Mouse (Mus musculus) liver, embryonic 14.5 days (tissue): ENCODE measurements at regions not wholly inside any gene's neighbourhood (a gene's known extent, or its start where the extent isn't known, plus 50 kb on each side); places are given as distances from the start of the nearest gene placed in this dataset.

Experiments
- ATAC-seq: fragments of 200-750 bp; cut with Nextera tagmentation; 2 replicates; pipeline ENCODE4 v1.8.0; 2017; ENCODE audit warnings: moderate number of reproducible peaks, mild to moderate bottlenecking, moderate library complexity; ENCODE audit not compliant: insufficient read depth
- DNase-seq, 3 experiments: peaks; one replicate each; pipeline ENCODE4 v3.0.0-alpha.2; 2012 to 2013; ENCODE audit warnings: low read depth in 3 of 3, low spot score in 3 of 3
- H3K27ac ChIP-seq: fragments of 300-500 bp; sonication (generic); 2 replicates; pipeline ENCODE4 v1.5.1; 2014; ENCODE audit warnings: moderate library complexity, mild to moderate bottlenecking, control low read depth, inconsistent platforms
- H3K27me3 ChIP-seq: fragments of 300-500 bp; sonication (generic); 2 replicates; pipeline ENCODE4 v1.6.1; 2014; ENCODE audit warnings: mild to moderate bottlenecking, low read length, moderate library complexity; ENCODE audit not compliant: control insufficient read depth, insufficient read depth
- H3K36me3 ChIP-seq: fragments of 300-500 bp; sonication (generic); replicated peaks from 2 replicates; pipeline ENCODE4 v1.6.1; 2014; ENCODE audit warnings: low read depth; ENCODE audit not compliant: control insufficient read depth, insufficient read depth
- H3K4me1 ChIP-seq, 2 experiments: fragments of 200-500 bp in 1 of 2; fragments of 300-500 bp in 1 of 2; sonication (generic) in 1 of 2; replicated peaks; 2 replicates each; pipeline ENCODE4 v1.6.1; 2012 to 2014; ENCODE audit warnings: antibody characterized with exemption in 1 of 2, inconsistent platforms in 1 of 2, low read length in 1 of 2; ENCODE audit not compliant: control insufficient read depth in 2 of 2, insufficient read depth in 2 of 2
- H3K4me2 ChIP-seq: fragments of 300-500 bp; sonication (generic); 2 replicates; pipeline ENCODE4 v1.6.1; 2014; ENCODE audit warnings: low read depth, mild to moderate bottlenecking, control low read depth, moderate library complexity
- H3K4me3 ChIP-seq, 2 experiments: fragments of 200-500 bp in 1 of 2; fragments of 300-500 bp in 1 of 2; sonication (generic) in 1 of 2; 2 replicates each; pipeline ENCODE4 v1.5.1; 2012 to 2014; ENCODE audit warnings: low read depth in 2 of 2, low read length in 2 of 2, mild to moderate bottlenecking in 2 of 2, control low read depth in 1 of 2, inconsistent platforms in 1 of 2, moderate library complexity in 1 of 2; ENCODE audit not compliant: insufficient read depth in 1 of 2
- H3K9ac ChIP-seq: fragments of 300-500 bp; sonication (generic); replicated peaks from 2 replicates; pipeline ENCODE4 v1.6.1; 2014; ENCODE audit warnings: mild to moderate bottlenecking, control low read depth, moderate library complexity
- H3K9me3 ChIP-seq: fragments of 300-500 bp; sonication (generic); 2 replicates; pipeline ENCODE4 v1.6.1; 2016; ENCODE audit warnings: low read length, mixed read lengths; ENCODE audit not compliant: control insufficient read depth
- CTCF ChIP-seq: IDR thresholded peaks from 2 replicates; pipeline ENCODE4 v1.5.1; 2016; ENCODE audit warnings: antibody characterized with exemption, low read depth, control low read depth
- EP300 ChIP-seq: IDR thresholded peaks from 2 replicates; pipeline ENCODE4 v1.6.1; 2016; ENCODE audit warnings: antibody characterized with exemption, low read depth
- WGBS: fragments of 180-500 bp; shearing (Covaris S2); extraction: QIAGEN DNeasy Blood & Tissue Kit; methylation state at CpG from one replicate; pipeline ENCODE4 v1.1.7; 2014; ENCODE audit not compliant: insufficient replicate concordance; 5-methylcytosine and 5-hydroxymethylcytosine counted together

DNA sequence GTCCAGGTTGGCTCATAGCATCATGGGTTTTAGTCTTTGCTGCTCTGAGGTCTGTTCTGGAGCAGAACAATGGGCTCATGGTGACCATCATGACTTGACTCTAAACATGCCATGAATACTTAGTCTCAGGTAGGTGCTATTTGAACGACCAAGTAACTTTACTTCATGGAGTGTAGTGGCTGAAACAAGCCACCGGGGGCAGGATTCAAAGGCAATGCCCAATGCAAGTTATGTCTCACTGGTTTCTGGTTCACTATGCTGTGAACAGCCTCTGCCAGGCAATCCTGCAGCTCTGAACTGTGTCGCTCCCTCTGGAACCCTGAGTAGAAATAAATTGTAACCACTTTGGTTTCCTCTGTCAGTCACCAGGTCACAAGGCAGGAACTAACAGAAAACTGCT is 65.8 kb upstream of the Gm26897 start:
- H3K9ac ChIP-seq = no peak overlapping the region
- no peak for DNase-seq
- no peak overlapping the region for H3K27ac ChIP-seq
- no peak overlapping the region for H3K4me2 ChIP-seq
- no peaks in the 10 kb centered on the region for H3K4me1 ChIP-seq
- ATAC-seq = no peak
- H3K36me3 ChIP-seq = no peaks in the 10 kb centered on the region
- H3K27me3 ChIP-seq = no peaks in the 10 kb centered on the region
- no peak for TF ChIP-seq EP300
- peak; percentile 54 for TF ChIP-seq CTCF
- H3K4me3 ChIP-seq = no peak overlapping the region
- no peaks in the 10 kb centered on the region for H3K9me3 ChIP-seq
- WGBS = 48% methylated on average over 3 of the region's 3 CpGs

DNA sequence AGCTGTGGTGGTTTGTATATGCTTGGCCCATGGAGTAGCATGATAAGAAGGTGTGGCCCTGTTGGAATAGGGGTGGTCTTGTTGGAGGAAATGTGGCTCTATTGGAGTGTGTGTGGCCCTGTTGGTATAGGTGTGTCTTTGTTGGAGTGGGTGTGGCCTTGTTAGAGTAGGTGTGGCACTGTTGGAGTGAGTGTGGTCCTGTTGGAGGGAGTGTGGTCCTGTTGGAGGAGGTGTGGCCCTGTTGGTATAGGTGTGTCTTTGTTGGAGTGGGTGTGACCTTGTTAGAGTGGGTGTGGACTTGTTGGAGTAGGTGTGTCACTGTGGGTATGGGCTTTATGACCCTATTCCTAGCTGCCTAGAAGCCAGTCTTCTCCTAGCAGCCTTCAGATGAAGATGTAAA is 64.6 kb upstream of the Gm26897 start:
- DNase-seq = no peak
- no peaks in the 10 kb centered on the region for H3K4me1 ChIP-seq
- TF ChIP-seq EP300 (no peak), CTCF (no peak)
- no peak overlapping the region for H3K4me2 ChIP-seq
- H3K4me3 ChIP-seq = no peak overlapping the region
- no peaks in the 10 kb centered on the region for H3K36me3 ChIP-seq
- no peak overlapping the region for H3K9ac ChIP-seq
- H3K27me3 ChIP-seq = no peaks in the 10 kb centered on the region
- H3K27ac ChIP-seq = no peak overlapping the region
- H3K9me3 ChIP-seq = no peaks in the 10 kb centered on the region
- ATAC-seq = no peak

DNA sequence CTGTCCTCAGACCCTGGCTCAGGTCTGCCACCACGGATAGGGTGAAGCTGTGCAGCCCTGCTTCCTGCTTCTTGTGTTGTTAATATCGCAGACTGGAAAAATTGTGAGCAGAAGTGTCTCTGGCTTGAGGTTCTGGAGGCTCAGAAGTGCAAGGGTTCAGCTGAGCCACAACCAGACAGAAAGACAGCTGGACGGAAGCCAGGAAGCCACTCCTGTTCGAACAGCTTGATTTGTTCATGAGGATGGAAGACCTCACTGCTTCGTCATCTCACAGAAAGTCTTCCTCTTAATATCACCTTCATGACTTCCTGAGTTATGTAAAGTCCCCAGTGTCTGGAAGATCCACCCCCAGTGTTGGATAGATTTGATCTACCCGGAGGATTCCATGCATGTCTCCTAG is 62.0 kb upstream of the Gm26897 start:
- Histone ChIP-seq H3K36me3 (no peaks in the 10 kb centered on the region), H3K9me3 (no peaks in the 10 kb centered on the region), H3K4me3 (no peak overlapping the region), H3K4me2 (no peak overlapping the region), H3K9ac (no peak overlapping the region), H3K4me1 (no peaks in the 10 kb centered on the region), H3K27me3 (no peaks in the 10 kb centered on the region), H3K27ac (no peak overlapping the region)
- 40% methylated on average over 6 of the region's 6 CpGs for WGBS
- no peak for DNase-seq
- TF ChIP-seq EP300 = no peak
- no peak for TF ChIP-seq CTCF
- ATAC-seq = no peak

GRCm38 (mm10) chr5:111674976-111675672 is 58.6 kb upstream of the Gm26897 start:
- Histone ChIP-seq H3K4me2 (no peak overlapping the region), H3K4me3 (no peak overlapping the region), H3K36me3 (no peaks in the 10 kb centered on the region), H3K9ac (no peak overlapping the region), H3K9me3 (no peaks in the 10 kb centered on the region), H3K27ac (no peak overlapping the region), H3K4me1 (no peaks in the 10 kb centered on the region), H3K27me3 (no peaks in the 10 kb centered on the region)
- TF ChIP-seq CTCF (no peak), EP300 (no peak)
- ATAC-seq (no peak), DNase-seq (no peak)
- 42% methylated on average over 6 of the region's 6 CpGs for WGBS

GRCm38 (mm10) chr5:111675673-111676261 is 58.0 kb upstream of the Gm26897 start:
- TF ChIP-seq CTCF (peak; percentile 25; the same call in 1 of the 2 replicates), EP300 (no peak)
- DNase-seq = no peak
- no peaks in the 10 kb centered on the region for H3K36me3 ChIP-seq
- no peak for ATAC-seq
- H3K9ac ChIP-seq = no peak overlapping the region
- H3K27ac ChIP-seq = no peak overlapping the region
- no peaks in the 10 kb centered on the region for H3K9me3 ChIP-seq
- no peak overlapping the region for H3K4me2 ChIP-seq
- no peaks in the 10 kb centered on the region for H3K4me1 ChIP-seq
- WGBS = 25% methylated on average over 8 of the region's 8 CpGs
- no peaks in the 10 kb centered on the region for H3K27me3 ChIP-seq
- no peak overlapping the region for H3K4me3 ChIP-seq
